Mouse (Mus musculus) CD8-positive naive resting alpha-beta T cell, adult 2 months (primary cell): ENCODE data around the gene Kif16b.

Source experiments
- DNase-seq, 2 experiments: peaks; one replicate each; pipeline ENCODE4 v3.0.0; 2022; ENCODE audit warnings: low read depth in 2 of 2, low spot score in 2 of 2

Gene Kif16b

GRCm38 (mm10) chr2:142735691-142736090 lies 165.6 kb downstream of the Kif16b start:
- no peak for DNase-seq

DNA sequence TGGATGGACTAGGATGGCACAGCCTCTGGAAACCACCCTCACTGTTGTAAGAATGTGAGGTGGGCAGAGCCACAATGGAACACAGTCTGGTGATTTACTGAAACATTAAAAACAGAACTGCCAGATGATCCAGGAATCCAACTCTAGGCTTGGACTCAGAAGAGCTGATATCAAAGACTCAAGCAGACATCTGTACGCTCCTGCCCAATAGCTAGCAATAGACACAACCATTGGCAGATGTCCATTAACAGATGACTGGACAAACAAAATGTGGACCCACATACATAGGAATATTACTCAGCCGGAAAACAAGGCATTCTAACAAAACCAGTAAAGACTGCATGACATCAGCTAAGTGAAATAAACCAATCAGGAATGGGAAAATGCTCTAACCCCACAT lies 167.3 kb downstream of the Kif16b start:
- DNase-seq: no peak

- DNase-seq: no peak
These were observed 169.0 kb downstream of the Kif16b start for GRCm38 (mm10) chr2:142732370-142732769.

DNA sequence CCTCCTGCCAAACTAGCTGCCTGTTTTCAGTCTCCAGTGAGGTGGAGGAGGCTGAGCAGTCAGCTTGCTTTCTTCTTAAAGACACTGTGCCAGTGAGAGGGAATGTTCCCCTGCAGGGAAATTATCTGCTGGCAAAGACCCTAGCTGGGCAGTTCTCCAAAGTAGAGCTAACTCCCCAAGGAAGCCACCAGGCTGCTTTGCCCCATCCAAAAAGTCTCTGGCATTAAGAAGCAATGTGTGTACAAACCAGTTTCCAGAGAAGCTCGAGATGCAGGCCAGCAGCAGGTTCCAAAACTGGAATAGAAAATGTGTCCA lies 169.6 kb downstream of the Kif16b start:
- no peak for DNase-seq

- no peak for DNase-seq
These were observed 170.1 kb downstream of the Kif16b start for GRCm38 (mm10) chr2:142731016-142731777.

DNA sequence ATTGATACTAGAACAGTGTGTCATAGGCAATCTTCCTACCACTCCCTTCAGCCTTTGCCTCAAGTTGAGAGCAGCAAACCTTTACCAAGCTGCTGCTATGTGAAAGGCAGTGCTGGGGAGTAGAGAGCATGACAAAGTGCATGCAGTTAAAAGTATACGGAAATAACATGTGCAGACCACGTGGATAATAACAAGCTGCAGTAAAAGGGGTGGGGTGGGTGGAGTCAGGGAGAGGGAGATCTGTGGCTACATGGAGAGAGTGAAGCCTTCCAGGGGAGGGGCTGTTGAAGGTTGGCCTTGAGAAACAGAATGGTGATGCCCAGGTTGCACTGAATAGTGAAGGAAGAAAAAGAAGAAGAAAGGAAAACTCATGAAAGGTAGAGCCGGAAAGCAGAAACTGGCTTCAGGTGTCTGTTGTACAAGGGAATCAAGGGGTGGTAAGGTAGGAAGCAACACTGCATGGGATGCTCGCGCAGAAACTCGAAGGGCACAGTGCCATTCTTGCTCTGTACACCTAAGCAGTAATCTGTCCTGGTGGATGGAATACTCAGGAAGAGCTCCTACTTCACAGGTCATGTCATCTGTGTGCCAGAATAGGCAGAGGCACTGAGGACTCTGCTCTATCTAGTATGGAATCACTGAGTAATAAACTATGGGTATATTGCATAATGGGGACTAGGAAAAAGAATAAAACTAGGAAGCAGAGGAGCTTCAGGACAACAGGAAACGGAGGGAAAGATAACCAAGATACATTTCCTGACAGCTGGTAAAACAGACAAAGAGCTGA lies 176.9 kb downstream of the Kif16b start:
- no peak for DNase-seq

DNA sequence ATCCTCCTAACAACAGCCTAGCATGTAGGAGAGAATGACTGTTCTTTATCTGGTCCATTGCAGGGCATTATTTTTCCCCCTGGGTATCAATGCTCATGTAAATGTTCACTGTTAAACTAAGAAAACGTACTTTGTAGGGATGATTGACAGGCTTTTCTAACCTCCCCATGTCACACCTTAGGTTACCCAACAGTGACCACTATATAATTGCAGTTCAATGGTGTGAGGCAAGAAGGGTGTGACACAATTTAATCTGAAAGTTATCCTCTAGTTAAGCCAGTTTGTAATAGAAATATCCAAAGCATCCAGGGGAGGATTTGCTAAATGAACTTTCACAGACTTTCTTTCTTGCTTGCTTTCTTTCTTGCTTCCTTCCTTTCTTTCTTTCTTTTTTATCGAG lies 181.2 kb downstream of the Kif16b start:
- no peak for DNase-seq

DNA sequence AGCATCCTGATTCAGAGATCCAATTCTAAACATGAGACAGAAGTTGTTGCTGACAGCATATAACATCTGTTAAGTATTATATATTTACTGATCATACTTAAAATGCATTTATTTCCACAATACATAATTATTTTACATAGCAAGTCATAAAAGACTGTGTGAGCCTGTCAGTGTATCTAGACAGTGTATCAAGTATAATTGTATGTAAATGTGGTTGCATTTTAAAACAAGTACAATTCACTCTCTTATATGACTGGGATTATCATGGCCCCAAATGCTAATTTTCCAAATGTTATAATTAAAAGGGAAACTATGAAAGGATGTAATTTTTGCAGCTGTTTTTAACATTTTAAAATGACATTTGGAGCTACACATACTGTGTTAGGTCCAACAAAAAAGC lies 182.3 kb downstream of the Kif16b start:
- no peak for DNase-seq

DNA sequence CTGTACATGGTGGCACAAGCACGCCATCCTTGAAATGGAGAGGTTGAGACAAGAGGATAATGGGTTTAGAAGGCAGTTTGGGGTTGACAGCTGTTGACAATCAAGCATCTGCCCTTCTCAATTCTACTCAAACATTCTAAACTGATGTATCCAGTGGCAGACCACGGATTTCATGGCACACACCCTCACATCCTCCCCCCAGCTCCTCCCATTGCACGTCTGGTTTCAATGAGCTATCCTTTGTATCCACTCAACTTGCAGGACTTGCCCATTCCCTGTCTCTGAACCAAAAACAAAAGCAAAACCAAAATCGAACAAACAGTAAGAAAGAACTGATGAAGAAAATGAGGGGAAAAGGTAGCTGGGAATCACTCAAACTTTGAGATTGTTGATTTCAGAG lies 183.7 kb downstream of the Kif16b start:
- no peak for DNase-seq

GRCm38 (mm10) chr2:142715912-142716260 lies 185.4 kb downstream of the Kif16b start:
- DNase-seq: no peak

- DNase-seq: no peak
These were observed 186.0 kb downstream of the Kif16b start for GRCm38 (mm10) chr2:142715186-142715911.

DNA sequence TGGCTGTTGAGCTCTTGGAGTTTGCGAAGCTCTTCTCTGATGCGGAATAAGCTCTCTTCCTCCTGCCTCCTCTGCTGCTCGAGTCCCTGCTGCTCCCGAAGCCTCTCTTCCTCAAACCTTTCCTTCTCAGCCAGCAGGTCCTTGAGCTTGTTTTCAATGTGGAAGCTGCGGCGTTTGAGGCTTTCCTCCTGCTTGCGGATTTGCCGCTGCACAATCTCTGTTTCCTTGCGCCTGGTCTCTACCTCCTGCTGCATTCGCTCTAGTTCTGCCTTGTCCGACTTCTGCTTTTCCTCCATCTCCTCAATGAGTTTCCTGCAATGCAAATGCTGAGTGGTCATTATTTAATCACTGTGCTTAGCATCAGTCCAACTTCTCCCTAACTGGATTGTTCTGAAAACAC lies 188.6 kb downstream of the Kif16b start:
- no peak for DNase-seq

DNA sequence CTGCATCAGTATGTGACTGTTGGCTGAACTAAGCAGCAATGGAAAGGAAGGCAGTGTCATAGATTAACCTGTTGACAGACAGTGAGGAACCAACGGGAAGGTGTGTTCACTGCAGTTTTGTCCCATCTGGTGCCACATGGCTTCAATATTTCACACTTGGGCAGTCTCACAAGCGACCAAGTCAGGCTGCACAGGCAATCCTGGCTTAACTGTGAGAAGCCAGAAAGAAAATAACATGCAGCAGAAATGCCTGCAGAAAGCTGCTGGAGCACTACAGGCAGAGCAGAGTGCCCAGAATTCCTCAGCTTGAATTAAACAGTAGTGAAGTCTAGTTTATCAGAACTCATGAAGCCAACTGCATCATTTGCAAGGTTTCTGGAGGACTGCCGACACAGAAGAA lies 192.0 kb downstream of the Kif16b start:
- no peak for DNase-seq

- DNase-seq: no peak
These were observed 200.6 kb downstream of the Kif16b start for GRCm38 (mm10) chr2:142700689-142701088.

- no peak for DNase-seq
These were observed 202.7 kb downstream of the Kif16b start for GRCm38 (mm10) chr2:142698650-142699049.

- DNase-seq: no peak
These were observed 206.4 kb downstream of the Kif16b start for GRCm38 (mm10) chr2:142694936-142695331.

DNA sequence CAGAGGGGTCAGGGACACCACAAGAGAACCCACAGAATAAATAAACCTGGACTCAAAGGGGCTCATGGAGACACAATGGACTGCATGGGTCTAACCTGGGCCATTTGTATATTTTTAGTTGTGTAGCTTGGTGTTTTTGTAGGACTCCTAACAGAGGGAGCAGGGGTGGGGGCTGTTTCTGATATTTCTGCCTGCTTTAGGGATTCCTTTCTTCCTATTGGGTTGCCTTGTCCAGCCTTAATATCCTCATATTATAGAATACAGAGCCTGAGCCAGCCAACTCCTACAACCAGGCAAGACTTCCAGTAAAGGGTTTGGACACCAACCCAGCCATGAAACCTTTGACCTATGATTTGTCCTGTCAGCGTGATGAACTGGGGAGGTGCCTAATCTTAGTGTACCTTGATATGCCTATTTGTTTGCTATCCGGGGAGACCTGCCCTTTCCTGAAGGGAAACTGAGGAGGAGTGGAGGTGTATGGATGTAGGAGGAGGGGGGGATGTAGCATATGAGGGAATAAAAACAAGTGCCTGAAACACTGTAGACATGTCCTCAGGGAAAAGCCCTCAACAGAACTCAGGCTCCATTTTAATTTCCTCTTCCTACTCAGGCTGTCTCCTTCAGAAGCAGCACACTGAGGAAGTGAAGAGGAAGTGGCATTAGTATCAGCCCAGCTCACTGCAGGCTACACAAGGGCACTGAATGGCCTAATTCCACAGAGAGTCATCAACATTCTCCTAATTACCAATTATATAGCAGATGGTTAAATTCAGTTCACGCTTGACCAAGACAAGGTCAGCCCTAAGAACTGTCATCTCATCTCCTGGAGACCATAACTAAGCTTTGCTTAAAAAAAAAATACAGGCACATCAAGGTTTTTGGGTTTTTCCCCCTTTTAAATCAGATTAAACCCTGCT lies 207.1 kb downstream of the Kif16b start:
- no peak for DNase-seq

- DNase-seq: no peak
These were observed 207.9 kb downstream of the Kif16b start for GRCm38 (mm10) chr2:142693461-142693860.

DNA sequence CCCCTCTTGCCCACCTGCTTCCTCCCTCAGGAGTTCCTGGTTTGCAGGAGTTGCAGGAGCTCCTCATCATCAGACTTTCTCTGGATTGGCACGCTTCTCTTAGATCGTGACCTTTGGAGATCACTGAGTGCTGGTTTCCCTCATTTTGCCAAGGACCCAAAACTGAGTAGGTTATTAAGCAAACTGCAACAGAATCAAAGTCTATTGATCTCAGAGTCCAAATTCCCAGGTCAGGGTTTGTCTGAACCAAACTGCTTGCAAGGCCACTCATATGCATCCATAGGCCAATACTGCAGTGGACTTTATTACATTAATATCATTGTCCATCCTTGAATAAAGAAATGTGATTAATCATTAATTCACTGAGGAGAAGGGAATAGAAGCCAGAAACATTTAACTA lies 211.8 kb downstream of the Kif16b start:
- no peak for DNase-seq

- no peak for DNase-seq
These were observed 213.3 kb downstream of the Kif16b start for GRCm38 (mm10) chr2:142687936-142688514.
